Mouse (Mus musculus): ENCODE results near the gene Zswim9. TPM values are rescaled to one million over a fixed set of nuclear protein-coding genes. Genes with fewer than 3 reads are reported as not detected.
A peak's percentile ranks its signal among the peaks of the same experiment; 100 is the strongest.

Gene Zswim9
- total RNA-seq (2021) = 1 to 10 TPM; 7.8 to 8.1 TPM

GRCm38 (mm10) chr7:13278308-13278891 lies at the start of gene Zswim9:
Zswim9 (minus strand) TSS chr7:13278721.
- intact Hi-C loops (cut with DNase I) = loop anchor here (5.0 kb wide), 2 partner anchors 226 to 396 kb away; partner anchors contain the start of genes Mzf1 and Zfp128
- DNase-seq = peak; percentile 89 to 93

- intact Hi-C loops (cut with DNase I) = no loop called here
- DNase-seq = no peak
Observed at GRCm38 (mm10) chr7:13324316-13324715, 45.8 kb upstream of the Zswim9 start, which contains the start of gene Pla2g4c. Pla2g4c (plus strand) TSS chr7:13324655.

GRCm38 (mm10) chr7:13321424-13321823 lies 42.9 kb upstream of the Zswim9 start:
- intact Hi-C loops (cut with DNase I) = no loop called here
- no peak for DNase-seq

- DNase-seq = no peak
- intact Hi-C loops (cut with DNase I) = no loop called here
Observed at GRCm38 (mm10) chr7:13314095-13314597, 35.6 kb upstream of the Zswim9 start.

GRCm38 (mm10) chr7:13311401-13311800 lies 32.9 kb upstream of the Zswim9 start:
- DNase-seq = no peak
- intact Hi-C loops (cut with DNase I) = no loop called here

- intact Hi-C loops (cut with DNase I) = no loop called here
- DNase-seq = no peak
Observed at GRCm38 (mm10) chr7:13310493-13311199, 32.1 kb upstream of the Zswim9 start.

GRCm38 (mm10) chr7:13309407-13309806 lies 30.9 kb upstream of the Zswim9 start:
- intact Hi-C loops (cut with DNase I) = no loop called here

GRCm38 (mm10) chr7:13303372-13303771 lies 24.9 kb upstream of the Zswim9 start:
- DNase-seq = no peak
- intact Hi-C loops (cut with DNase I) = no loop called here

More at GRCm38 (mm10) chr7:13309407-13309806, 30.9 kb upstream of the Zswim9 start:
- no peak for DNase-seq

GRCm38 (mm10) chr7:13302780-13303179 lies 24.3 kb upstream of the Zswim9 start:
- DNase-seq = no peak
- intact Hi-C loops (cut with DNase I) = no loop called here

GRCm38 (mm10) chr7:13301643-13302042 lies 23.1 kb upstream of the Zswim9 start:
- intact Hi-C loops (cut with DNase I) = no loop called here
- no peak for DNase-seq

GRCm38 (mm10) chr7:13298821-13299220 lies 20.3 kb upstream of the Zswim9 start:
- intact Hi-C loops (cut with DNase I) = no loop called here

GRCm38 (mm10) chr7:13297636-13298035 lies 19.1 kb upstream of the Zswim9 start:
- intact Hi-C loops (cut with DNase I) = no loop called here
- DNase-seq = no peak

More at GRCm38 (mm10) chr7:13298821-13299220, 20.3 kb upstream of the Zswim9 start:
- no peak for DNase-seq

GRCm38 (mm10) chr7:13295256-13295655 lies 16.7 kb upstream of the Zswim9 start:
- intact Hi-C loops (cut with DNase I) = no loop called here
- no peak for DNase-seq

GRCm38 (mm10) chr7:13293878-13294855 lies 15.6 kb upstream of the Zswim9 start:
- intact Hi-C loops (cut with DNase I) = no loop called here

GRCm38 (mm10) chr7:13291370-13291769 lies 12.8 kb upstream of the Zswim9 start:
- intact Hi-C loops (cut with DNase I) = no loop called here
- DNase-seq = no peak

More at GRCm38 (mm10) chr7:13293878-13294855, 15.6 kb upstream of the Zswim9 start:
- DNase-seq = peak in 1 of 2 experiments; percentile 16

GRCm38 (mm10) chr7:13290041-13290675 lies 11.6 kb upstream of the Zswim9 start:
- DNase-seq = no peak
- intact Hi-C loops (cut with DNase I) = no loop called here

GRCm38 (mm10) chr7:13288621-13289020 lies 10.1 kb upstream of the Zswim9 start:
- no peak for DNase-seq
- intact Hi-C loops (cut with DNase I) = loop anchor here (2.0 to 10.0 kb wide), 2 partner anchors 222 to 814 kb away; partner anchors contain the start of gene Zfp606

- intact Hi-C loops (cut with DNase I) = loop anchor here (5.0 kb wide), 2 partner anchors 227 to 397 kb away; partner anchors contain the start of genes Mzf1 and Zfp128
- DNase-seq = peak in 1 of 2 experiments; percentile 7
Observed at GRCm38 (mm10) chr7:13278957-13279356, 436 bp upstream of the Zswim9 start.

GRCm38 (mm10) chr7:13277833-13278232 lies 688 bp downstream of the Zswim9 start:
- intact Hi-C loops (cut with DNase I) = loop anchor here (5.0 kb wide), 2 partner anchors 226 to 396 kb away; partner anchors contain the start of genes Mzf1 and Zfp128
- DNase-seq = peak in 1 of 2 experiments; percentile 5

GRCm38 (mm10) chr7:13277081-13277480 lies 1.4 kb downstream of the Zswim9 start, which contains the start of gene Lig1:
Lig1 (plus strand) TSS chr7:13277283.
- DNase-seq = no peak
- intact Hi-C loops (cut with DNase I) = loop anchor here (5.0 kb wide), 2 partner anchors 225 to 395 kb away; partner anchors contain the start of genes Mzf1 and Zfp128
